Mouse (Mus musculus) spleen, postnatal 4 days (tissue): ENCODE measurements around the gene Usp7.

ENCODE experiments used
- DNase-seq, 2 experiments: peaks; one replicate each; pipeline ENCODE4 v3.0.0; 2022; ENCODE audit warnings: low spot score in 2 of 2

Gene Usp7

DNA sequence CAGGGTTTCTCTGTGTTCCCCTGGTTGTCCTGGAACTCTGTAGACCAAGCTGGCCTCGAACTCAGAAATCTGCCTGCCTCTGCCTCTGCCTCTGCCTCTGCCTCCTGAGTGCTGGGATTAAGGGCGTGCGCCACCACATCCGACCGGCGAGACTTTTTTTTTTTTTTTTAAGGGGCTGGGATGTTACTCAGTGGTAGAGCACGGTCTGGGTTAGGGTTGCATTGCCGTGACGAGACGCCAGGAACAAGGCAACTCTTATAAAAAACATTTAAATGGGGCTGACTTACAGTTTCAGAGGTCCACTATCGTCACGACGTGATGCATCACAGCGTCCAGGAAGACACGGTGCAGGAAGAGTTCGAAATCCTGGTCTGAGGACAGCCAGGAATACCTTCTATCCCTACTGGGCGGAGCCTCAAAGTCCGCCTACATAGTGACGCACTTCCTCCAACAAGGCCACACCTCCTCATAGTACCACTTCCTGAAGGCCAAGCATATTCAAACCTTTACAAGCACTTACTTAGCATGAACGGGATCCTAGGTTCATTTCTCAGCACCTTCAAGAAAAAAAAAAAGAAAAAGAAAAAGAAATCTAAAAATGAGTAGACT is at the start of gene Usp7:
TSS of gene Usp7 (minus strand) at position 360 of the 609 bp plus-strand sequence.
- no peak for DNase-seq

DNA sequence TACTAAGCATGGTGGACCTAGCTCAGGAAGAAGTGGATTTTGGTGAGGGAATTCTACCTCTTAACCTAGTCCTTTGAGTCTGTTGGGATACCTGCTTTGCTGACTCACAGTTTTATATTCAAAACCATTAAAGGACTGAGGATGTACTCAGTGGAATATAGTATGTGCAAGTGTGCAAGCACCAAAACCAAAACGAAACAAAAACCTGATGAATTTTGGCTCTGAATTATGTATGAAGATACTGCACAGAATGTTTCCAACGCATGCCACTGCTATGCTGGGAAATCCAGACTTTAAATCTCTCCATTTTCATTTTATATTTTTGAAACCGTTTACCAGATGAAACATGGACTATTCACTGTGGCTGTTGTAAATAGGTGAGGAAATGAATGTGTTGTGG is 48.4 kb upstream of the Usp7 start:
- no peak for DNase-seq

DNA sequence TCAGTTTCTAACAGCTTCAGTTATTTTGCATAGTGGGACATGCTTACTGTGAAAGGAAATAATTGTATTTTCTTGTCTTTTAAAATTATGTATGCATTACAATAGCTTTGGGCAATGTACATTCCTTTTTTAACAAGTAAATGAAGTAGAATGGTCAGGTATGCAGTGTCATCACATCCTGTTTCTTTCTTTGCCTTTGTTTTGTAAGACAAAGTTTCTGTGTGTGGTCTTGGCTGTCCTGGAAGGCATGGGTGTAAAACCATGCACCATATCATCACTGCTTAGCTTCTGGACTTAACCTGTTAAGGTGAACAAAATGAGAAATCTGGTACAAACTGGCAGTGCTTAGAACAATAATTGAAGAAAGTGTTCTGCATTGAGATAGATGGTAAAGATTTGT is 46.8 kb upstream of the Usp7 start:
- no peak for DNase-seq

DNA sequence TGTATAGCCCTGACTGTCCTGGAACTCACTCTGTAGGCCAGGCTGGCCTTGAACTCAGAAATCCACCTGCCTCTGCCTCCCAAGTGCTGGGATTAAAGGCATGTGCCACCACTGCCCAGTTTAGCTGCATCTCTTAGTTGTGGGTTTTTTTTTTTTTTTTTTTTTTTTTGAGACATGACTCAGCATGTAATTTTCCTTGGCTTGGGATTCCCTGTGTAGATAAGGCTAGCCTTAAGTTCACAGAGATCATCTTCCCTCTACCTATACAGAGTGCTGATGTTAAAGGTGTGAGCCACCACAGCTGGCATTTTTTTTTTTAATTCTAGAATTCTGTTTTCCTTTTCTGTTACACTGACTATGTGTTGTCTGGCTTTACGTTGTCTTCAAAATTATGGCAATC is 45.5 kb upstream of the Usp7 start:
- no peak for DNase-seq

DNA sequence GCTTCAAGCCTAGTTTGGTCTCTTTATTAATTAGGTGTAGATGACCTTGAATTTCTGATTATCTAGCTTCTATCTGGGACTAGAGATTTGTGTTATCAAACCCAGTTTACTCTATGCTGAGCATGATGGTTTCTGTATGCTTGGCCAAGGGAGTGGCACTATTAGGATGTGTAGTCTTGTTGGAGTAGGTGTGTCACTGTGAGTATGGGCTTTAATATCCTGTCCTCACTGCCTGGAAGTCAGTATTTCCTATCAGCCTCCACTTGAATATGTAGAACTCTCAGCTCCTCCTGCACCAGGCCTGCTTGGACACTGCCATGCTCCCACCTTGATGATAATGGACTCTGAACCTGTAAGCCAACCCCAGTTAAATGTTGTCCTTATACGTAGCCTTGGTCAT is 44.8 kb upstream of the Usp7 start:
- DNase-seq: no peak

DNA sequence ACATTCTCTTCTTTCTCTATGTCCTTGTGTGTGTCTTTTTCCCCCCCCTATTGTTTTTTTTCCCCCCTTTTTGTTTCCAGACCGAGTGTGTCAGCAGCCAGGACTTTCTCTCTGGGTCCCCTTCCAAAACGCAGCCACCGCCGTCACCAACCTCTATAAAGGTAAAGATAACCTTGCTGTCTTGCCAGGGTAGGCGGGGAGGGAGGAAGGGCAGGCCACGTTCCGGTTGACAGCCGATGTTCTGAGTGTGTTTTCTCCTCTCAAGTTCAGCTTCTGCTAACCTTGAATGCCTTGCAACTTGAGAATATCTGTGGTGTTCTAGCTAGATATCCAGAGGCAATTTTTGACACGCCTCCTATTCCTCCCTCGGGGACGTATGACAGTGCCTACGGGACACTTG is 39.1 kb upstream of the Usp7 start:
- peak; percentile 35 to 70 for DNase-seq

DNA sequence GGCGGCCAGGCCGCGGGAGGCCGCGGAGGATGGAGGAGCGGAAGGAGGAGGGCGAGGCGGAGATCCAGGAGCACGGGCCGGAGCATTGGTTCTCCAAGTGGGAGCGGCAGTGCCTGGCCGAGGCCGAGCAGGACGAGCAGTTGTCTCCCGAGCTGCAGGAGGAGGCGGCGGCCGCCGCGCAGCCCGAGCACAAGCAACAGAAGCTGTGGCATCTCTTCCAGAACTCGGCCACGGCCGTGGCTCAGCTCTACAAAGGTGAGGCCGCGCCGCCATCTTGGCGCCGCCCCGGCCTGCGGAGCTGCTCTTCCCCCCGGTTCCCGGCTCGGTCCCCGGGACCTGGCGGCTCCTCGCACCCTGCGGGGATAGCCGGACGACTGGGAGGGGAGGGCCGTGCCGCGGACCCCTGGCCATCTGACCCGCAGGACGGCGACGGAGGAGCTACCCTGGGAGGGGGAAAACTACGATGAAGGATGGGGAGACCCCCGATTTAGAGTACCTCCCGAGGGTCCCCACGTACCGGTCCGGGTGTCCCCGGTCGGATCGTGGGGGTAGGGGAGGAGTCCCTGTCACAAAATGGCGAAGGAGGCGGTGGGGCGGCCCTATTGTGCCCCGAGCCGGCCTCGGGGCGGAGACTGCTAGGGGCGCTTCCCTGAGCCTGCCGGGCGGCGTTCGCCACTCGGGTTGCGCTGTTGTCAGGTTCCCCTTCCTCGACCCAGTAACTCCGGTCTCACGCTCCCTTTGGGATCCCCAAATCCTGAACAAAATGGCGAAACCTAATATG is 38.5 kb upstream of the Usp7 start:
- peak; percentile 81 to 90 for DNase-seq

DNA sequence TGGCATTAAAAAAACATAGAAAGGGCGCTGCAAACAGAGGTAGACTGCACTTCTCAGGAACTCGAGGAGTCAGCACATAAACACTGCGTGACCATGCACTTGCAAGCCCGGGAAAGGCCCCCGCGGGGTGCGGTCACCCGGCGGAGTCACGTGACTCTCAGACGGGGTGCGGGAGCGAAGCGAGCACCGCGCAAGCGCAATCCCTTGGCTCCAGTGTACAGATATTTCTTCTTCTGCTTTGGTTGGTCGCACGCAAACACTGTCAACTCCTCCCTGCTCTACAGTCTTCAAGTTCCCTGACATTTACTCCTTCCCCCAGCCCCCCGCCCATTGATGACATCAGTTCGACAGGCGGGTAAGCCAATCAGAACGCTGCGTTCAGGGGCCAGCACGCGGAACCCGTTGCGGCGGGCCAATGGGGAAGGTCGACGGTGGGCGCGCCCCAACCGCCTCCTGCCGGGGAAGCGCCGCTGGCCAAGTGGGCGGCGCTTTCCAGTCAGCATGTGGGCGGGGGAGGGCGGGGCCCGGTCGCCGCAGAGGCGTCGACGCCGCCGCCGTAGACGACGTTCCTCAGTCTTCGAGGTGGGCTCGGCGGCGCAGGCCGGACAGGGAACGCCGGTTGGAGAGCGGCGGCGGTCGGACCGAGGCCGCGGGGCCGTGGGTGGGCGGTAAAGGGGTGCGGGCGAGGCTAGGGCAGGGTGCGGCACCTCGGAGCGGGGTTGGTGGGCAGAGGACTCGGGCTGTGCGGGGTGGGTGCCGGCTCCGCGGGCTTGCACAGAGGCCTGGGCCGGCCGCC is 37.7 kb upstream of the Usp7 start, which contains the start of gene 1810013L24Rik:
TSS of gene 1810013L24Rik (plus strand) at position 537 of the 796 bp plus-strand sequence.
- DNase-seq: peak; percentile 97

DNA sequence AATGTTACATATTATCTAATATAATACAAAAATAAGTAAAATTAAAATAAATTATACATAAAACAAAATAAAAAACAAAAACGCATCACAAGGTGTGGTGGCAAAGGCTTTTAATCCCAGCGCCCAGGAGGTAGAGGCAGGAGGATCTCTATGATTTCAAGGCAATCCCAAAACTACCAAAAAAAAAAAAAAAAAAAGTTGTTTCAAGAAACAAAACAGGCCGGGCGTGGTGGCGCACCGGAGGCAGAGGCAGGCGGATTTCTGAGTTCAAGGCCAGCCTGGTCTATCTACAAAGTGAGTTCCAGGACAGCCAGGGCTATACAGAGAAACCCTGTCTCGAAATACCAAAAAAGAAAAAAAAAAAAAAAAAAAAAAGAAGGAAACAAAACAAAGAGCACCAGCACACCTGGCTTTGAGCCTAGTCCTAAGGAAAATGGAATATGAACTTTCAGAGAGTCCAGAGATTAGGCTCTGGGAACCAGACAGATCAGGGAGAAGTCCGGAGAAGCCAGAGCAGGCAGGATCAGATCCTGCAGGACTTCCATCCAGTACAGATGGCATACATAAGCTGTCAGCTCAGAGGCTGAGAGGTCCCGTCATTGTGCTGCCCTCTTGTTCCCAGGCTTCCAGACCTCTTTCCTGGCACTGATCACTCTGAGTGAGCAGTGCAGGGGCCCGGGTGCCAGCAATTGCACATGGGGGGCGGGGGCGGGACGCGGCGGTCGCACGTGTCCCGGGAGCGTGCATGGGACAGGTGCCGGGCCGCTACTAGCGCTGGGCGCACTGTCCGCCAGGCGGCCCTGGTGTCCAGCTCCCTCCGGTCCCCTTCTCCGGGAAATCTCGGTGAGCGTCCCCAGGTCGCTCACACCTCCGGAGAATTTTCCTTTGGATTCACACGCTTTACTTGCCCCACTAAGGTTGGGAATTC is 36.8 kb upstream of the Usp7 start:
- no peak for DNase-seq

DNA sequence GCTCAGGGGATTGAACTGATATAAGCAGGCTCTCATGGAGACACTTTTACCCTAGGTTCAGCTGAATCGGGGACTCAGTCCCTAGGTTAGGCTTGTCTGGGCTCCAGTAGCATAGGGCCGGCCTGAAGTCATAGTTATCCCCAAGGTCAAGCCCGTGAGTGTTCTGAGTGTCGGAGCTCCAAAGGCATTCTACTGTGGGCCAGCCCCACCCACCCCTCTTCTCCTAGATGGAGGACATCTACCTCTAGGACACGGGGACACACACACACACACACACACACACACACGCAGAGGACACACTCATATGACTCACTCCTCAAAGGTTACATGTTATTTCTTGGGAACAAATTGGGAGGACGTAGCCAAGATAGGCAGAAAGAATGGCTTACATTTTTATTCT is 35.3 kb upstream of the Usp7 start:
- no peak for DNase-seq

DNA sequence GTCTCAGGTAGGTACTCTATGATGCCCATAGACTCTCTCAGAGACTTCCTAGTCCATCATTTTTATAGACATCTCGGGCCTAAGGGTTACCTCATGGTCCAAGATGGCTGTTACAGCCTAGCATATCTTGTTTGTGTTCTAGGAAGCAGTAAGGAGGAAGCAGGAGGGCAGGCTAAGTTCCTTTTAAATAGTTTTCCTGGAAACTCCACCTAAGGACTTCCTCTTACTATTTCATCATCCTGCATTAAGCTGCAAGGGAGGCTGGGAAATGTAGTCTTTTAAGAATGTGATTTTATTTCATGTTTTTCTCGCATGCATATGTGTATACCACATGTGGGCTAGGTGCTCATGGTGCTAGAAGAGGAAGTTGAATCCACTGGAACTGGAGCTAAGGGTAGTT is 31.6 kb upstream of the Usp7 start:
- DNase-seq: no peak

DNA sequence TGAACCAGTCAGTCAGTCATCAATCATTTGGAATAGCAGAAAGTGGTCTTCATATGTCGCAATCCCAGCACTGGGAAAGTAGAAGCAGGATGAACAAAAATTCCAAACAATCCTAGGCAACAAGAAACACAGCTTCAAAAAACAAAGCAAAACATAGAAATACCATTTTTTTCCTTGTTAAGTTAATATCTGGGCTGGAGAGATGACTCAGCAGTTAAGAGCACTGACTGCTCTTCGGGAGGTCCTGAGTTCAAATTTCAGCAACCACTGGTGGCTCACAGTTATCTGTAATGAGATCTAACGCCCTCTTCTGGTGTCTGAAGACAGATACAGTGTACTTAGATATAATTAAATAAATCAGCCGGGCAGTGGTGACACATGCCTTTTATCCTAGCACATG is 30.5 kb upstream of the Usp7 start:
- no peak for DNase-seq

DNA sequence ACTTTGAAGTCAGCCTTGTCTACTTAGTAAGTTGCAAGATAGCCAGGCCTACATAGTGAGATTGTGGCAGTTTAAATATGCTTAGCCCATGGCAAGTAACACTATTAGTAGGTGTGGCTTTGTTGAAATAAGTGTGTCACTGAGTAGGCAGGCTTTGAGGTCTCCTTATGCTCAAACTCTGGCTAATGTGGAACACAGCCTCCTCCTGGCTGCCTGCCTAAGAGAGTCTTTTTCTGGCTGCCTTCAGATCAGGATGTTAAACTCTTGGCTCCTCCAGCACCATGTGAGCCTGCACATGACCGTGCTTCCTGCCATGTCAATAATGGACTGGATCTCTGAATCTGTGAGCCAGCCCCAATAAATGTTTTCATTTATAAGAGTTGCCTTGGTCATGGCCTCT is 29.3 kb upstream of the Usp7 start:
- no peak for DNase-seq

DNA sequence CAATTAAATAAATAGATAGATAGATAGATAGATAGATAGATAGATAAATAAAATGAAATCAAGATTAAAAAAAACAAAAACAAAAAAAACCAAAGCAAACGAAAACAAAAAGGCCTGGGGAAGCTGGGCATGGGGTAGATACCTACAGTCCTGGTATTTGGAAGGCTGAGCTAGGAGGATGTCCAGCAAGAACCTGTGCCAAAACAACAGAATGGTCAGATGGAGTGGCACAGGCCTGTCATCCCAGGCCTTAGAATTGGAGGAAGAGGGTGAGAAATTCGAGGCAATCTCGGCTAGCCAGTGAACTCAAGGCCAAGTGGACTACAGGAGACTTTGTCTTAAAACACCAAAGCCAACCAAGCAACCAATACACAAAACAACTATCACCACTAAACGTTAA is 25.8 kb upstream of the Usp7 start:
- DNase-seq: no peak

DNA sequence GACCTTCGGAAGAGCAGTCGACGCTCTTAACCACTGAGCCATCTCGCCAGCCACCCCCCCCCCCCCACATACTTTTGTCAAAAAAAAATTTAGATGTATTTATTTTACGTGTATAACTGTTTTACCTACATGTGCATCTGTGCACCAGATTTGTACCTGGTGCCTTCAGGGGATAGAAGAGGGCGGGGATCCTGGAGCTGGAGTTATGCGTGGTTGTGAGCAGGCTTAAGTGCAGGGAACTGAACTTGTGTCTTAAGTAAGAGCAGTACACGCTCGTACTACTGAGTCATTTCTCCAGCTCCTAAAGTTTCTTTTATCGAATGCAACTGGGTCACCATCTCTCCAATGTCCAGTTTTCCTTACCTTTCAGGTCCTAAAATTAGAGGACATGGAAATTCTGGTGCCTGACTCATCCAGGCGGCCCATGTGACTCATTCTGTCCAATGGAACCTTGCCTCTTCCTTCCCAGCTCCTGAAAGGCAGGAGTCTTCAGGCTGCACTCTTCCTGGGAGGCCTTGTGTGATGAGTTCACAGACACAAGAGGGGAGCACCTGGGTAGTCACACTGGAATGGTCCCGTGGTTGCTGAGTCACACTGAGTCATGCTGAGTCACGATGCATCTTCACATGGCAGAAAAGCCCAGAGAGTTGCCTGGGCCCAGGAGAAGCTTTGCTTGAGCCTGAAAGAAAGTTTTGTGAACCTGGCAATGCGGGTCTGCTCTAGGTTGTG is 18.5 kb upstream of the Usp7 start:
- DNase-seq: peak; percentile 81 to 85

DNA sequence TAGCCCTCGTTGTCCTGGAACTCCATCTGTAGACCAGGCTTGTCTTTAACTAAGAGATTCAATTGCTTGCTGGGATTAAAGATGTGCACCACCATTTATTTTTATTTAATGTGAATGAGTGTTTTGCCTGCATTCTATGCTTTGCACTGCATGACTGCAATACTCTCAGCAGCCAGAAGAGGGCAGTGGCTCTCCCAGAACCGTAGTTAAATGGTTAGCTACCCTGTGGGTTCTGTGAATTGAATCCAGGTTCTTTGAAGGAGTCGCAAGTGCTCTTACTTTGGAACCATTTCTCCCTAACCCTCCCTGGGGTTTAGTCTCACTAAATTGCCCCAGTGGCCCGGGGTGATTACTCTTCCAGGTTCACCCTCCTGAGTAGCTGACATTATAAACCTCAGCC is 14.6 kb upstream of the Usp7 start:
- DNase-seq: peak; percentile 55 to 82

DNA sequence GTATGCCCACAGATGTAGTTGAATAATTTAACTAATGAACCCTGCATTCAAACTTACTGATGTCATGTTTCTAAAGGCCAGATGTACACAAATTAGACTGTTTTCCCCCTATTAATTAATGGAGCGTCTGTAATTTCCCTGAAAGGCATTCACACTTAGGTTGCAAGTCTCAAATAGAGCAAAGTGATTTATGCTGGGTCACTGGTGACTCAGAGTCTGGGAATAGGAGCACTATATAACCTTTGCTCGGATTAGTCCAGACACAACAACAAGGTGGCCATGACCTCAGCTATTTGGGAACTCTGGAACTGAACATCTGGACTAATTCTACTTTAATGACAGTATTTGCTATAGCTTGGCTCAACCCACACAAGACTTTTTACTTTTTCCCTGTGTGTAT is 3.8 kb upstream of the Usp7 start:
- no peak for DNase-seq

DNA sequence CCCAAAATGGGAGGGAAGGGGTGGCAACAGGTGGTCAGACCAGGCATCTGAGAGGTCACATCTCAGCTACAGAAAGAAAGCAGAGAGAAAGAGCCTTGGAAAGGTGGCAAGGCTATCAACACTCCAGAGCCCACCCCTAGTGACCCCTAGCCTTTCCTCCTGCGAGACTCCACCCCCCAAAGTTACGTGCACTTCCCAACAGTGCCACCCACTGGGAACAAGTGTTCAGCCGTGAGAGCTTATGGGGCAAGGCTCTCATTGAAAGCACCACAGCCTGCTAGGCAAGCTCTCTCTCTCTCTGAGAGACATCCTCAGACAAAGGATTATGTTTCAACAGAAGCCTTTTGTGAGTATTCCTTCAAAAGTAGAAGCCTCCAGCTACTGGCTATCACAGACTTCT is 2.8 kb upstream of the Usp7 start:
- no peak for DNase-seq

DNA sequence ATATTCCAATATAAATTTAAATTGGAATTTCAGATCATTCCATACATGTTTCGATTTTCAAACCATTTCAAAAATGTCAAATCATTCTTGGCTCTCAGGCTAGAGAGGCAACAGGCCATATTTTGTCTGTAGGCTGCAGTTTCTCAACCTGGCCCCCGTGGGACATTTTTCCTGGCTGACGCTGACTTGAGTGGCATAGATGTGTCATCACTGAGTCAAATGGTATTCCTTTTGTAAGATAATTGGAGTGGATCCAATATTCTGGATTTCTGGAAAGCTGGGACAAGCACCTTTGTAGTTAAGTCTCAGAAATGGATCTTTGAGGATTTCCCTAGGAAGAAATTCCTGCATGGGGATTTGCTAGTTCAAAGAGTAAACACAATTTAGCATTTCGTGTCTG is 1.2 kb downstream of the Usp7 start:
- DNase-seq: no peak

DNA sequence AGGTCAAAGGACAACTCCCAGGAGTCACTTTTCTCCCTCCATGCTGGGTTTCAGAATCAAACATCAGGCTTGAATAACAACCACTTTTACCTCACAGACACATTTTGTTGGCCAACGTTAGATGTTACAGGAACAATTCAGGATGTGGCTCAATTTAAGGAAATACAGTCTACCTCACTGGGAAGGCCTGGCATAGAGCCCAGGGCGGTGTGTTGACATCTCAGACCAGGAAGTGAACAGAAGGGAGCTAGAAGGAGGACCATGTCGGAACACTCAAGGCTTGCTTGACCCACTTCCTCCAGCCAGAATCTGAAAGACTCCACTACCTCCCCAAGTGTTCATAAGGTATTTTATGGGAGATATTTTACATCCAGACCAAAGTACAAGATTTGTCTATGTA is 7.4 kb downstream of the Usp7 start:
- peak; percentile 42 to 70 for DNase-seq
